Mouse (Mus musculus) cerebellum, postnatal 4 days (tissue): ENCODE data around the gene Defa21.
"Not testable (repeated sequence)": the region's sequence is repeated elsewhere in the genome, so short reads cannot be mapped to it uniquely, and the experiment has no call there.

Source experiments
- DNase-seq, 2 experiments: peaks; one replicate each; pipeline ENCODE4 v3.0.0; 2022; ENCODE audit warnings: low spot score in 2 of 2, mixed read lengths in 1 of 2

Defa21 gene

DNA sequence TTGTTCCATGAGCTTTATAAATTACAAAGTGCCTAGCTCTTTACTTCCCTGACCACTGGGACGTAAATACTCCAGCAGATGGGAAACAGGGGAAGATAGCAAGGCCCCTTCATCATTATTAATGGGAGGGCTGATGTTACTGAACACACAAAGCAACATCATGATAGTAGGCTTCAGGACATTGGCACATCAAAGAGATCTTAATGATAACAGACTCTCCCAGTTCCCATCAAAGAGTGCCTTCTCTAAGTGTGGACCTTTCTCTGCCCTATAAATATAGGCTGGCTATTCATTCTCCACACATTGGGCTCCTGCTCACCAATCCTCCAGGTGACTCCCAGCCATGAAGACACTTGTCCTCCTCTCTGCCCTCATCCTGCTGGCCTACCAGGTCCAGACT lies at the start of gene Defa21:
Gene Defa21, plus strand, starts transcription at position 301 of the 400 bp plus-strand sequence.
- DNase-seq, result not testable (repeated sequence)

DNA sequence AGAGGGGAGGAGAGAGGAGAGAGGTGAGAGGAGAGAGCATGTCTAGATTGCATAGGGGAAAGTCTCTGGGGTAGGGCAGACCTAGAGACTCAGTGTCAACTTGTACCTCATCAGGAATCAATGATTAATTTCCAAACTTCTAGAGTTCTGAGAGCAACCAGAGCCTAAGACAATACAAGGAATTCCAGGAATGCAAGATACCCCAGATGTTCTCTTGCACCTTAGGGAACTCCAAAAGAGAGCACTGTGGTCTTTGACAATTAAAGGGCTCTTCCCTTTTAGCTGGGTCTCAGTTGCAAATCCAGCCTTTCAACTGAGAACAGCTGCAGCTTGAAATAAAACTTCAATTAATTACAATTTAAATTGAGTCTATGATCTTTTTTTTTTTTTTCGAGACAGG lies 45.5 kb upstream of the Defa21 start:
- no peak for DNase-seq

DNA sequence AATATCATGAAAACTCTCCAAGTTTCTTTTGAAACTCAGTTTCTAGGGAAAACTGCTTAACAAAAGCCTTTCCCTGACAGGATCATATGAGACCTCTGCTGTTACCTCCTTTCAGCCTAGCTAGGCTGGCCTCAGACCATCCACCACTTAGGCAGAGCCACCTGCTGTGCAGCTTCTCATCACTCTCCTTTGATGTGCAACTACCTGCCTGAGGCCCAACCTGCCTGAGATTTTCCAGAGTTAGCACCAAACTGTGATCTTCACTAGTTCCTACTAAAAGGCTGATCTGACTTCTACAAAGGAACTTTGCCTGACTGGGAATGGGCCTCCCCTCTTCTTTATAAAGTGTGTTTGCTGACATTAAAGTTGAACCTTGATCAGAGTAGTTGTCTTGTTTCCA lies 31.3 kb upstream of the Defa21 start:
- not testable (repeated sequence) for DNase-seq

DNA sequence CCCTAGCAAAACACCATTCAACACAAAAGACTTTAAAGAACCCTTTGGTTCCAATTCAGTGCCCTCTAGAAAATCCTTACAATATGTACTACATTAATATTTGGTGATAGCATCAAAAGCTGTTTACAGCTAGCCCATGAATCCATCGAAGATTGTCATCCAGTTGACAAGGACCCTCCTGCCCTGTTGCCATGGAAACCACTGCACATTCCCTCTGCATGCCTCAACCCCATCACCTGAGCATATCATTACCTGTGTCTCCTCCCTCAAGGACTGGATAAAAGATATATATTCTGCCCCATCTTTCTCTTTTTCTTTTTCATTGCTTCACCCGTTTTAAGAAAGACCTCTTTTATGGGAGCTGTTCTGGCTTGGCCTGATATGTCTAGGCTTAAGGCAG lies 28.6 kb upstream of the Defa21 start:
- no peak for DNase-seq

GRCm38 (mm10) chr8:20997291-20997690 lies 28.1 kb upstream of the Defa21 start:
- no peak for DNase-seq

GRCm38 (mm10) chr8:21001171-21001570 lies 24.2 kb upstream of the Defa21 start:
- DNase-seq, result peak in 1 of 2 experiments; percentile 28

DNA sequence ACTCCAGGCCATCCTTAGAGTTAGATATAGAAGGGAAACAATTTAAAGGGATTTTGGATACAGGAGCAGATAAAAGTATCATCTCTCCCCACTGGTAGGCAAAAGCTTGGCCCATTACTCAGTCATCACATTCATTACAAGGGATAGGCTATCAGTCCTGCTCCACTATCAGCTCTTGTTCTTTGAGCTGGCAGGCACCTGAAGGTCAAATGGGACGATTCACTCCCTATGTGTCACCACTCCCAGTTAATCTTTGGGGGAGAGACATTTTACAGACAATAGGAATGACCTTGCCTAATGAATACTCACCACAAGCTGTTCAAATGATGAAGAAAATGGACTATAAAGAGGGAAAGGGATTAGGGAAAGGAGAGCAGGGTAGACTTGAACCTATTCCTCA lies 18.5 kb upstream of the Defa21 start:
- DNase-seq, result no peak

DNA sequence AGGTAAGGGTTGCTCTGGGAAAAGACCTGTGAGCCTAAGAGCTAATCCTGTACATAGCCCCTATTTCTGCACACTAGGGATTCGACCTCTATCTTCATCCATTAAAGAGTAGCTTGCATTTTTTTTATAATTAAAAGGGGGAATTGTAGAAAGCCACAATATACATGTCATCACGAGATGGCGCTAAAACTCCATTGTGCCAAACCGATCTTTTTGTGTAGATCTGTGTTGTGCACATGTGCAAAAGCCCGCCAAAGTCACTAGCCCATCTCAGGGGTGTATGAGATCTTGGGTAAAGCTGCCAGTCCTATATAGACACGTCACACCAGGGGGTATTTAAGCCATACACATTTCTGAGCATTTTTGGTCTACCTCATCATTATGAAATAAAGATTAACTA lies 16.8 kb upstream of the Defa21 start:
- not testable (repeated sequence) for DNase-seq

- not testable (repeated sequence) for DNase-seq
Observed at GRCm38 (mm10) chr8:21010548-21010947, 14.8 kb upstream of the Defa21 start.

DNA sequence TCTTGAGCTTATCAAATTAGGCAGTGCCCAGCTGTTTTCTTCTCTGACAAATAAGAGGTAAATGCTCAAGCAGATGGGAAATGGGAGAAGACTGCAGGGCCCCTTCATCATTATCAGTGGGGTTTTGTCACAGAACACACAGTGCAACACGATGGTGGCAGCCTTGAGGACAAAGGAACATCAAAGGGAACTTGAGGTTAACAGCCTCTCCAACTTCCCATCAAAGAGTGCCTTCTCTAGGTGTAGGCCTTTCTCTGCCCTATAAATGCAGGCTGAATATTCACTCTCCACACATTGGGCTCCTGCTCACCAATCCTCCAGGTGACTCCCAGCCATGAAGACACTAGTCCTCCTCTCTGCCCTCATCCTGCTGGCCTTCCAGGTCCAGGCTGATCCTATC lies 29.4 kb downstream of the Defa21 start, which contains the start of gene Defa23:
Gene Defa23, plus strand, starts transcription at position 301 of the 400 bp plus-strand sequence.
- not testable (repeated sequence) for DNase-seq

DNA sequence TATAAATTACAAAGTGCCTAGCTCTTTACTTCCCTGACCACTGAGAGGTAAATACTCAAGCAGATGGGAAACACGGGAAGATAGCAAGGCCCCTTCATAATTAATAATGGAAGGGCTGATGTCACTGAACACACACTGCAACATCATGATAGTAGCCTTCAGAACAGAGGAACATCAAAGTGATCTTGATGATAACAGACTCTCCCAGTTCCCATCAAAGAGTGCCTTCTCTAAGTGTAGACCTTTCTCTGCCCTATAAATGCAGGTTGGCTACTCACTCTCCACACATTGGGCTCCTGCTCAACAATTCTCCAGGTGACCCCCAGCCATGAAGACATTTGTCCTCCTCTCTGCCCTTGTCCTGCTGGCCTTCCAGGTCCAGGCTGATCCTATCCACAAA lies 39.4 kb downstream of the Defa21 start, which contains the start of gene Defa35:
Gene Defa35, plus strand, starts transcription at position 301 of the 400 bp plus-strand sequence.
- DNase-seq, result not testable (repeated sequence)
